Mouse (Mus musculus): Measurements from ENCODE around the gene Frat2.
A peak's percentile ranks its signal among the peaks of the same experiment; 100 is the strongest.

Frat2 gene

GRCm38 (mm10) chr19:41846366-41847090, 1.4 kb downstream of the Frat2 start:
- no peak for DNase-seq (ENCODE audit: low read depth, low spot score)

GRCm38 (mm10) chr19:41844345-41844744, 3.6 kb downstream of the Frat2 start:
- no peak for DNase-seq (ENCODE audit: low read depth, low spot score)

DNA sequence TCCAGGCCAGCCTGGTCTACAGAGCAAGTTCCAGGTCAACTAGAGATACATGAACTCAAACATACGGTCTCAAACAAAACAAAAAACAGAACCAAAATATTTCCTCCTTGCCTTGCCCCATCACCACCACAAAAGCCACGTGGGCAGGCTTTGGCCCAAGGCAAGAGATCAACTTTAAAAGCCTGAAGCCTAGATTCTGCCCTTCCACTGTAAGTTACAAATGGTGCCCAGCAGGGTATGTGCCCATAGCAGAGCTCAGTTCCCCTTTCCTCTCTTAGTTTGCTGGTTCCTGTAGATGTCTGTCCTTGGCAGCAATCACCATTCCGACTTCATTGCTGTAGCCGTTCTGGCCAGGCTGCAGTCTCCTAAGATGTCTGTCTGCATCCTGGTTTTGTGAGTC, 5.2 kb downstream of the Frat2 start:
- no peak for DNase-seq (ENCODE audit: low read depth, low spot score)

GRCm38 (mm10) chr19:41842196-41842595, 5.7 kb downstream of the Frat2 start:
- no peak for DNase-seq (ENCODE audit: low read depth, low spot score)

GRCm38 (mm10) chr19:41841105-41841750, 6.7 kb downstream of the Frat2 start:
- DNase-seq (ENCODE audit: low read depth, low spot score): no peak

GRCm38 (mm10) chr19:41839685-41840084, 8.2 kb downstream of the Frat2 start:
- no peak for DNase-seq (ENCODE audit: low read depth, low spot score)

DNA sequence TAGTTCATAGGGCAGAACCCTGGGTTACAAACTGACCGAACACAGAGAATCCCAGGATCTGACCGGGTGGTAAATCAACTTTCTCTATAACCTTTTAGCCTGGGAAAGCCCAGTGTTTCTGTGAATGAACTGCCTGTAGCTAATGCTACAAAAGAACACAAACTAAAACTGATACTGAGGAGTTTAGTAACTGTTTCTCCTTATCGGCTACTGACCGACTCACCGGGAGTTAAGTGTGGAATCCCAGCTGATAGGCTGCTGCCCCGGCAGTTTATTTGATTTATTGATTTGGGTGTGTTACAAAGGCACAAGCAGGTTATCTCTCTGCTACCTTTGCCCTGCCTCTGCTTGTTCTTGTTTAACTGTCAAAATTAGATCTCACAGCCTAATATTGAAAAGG, 9.1 kb downstream of the Frat2 start:
- no peak for DNase-seq (ENCODE audit: low read depth, low spot score)

GRCm38 (mm10) chr19:41837917-41838261, 10.0 kb downstream of the Frat2 start:
- DNase-seq (ENCODE audit: low read depth, low spot score): no peak

GRCm38 (mm10) chr19:41837194-41837916, 10.6 kb downstream of the Frat2 start:
- no peak for DNase-seq (ENCODE audit: low read depth, low spot score)

DNA sequence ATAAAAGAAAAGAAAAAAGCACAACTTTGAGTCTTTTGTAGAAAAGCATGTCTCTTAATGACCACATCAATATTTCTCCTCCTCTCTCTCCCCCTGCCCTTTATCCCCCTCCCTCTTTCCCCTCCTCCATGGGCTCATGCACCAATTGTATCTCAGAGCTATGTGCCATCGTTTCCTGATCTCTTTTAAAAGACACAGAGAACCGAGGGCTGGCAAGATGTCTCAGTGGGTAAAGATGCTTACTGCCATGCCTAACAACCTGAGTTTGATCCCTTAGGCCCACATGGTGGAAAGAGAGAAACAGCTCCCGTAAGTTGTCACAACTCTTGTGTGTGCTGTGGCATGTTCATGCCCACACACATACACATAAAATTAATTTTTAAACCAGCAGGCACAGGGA, 11.2 kb downstream of the Frat2 start:
- no peak for DNase-seq (ENCODE audit: low read depth, low spot score)

DNA sequence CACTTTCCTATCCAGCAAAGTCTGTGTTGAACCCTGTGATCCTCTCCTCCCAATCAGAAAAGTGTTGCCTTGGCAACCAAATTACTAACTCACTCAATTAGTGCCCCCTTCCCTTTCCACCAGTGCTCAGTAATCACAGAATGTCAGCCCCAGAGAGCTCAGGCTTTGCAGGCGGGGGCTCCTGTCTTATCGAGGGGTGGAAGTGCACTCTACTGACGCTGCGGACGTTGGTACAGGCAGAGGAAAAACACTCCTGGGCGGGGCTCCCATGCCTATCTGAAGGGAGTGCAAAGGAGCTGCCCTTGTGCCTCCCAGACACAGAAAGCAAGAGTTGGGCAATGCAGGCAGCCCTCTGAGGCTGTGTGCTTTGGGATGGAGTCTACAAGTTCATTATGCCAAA, 12.1 kb downstream of the Frat2 start:
- no peak for DNase-seq (ENCODE audit: low read depth, low spot score)

DNA sequence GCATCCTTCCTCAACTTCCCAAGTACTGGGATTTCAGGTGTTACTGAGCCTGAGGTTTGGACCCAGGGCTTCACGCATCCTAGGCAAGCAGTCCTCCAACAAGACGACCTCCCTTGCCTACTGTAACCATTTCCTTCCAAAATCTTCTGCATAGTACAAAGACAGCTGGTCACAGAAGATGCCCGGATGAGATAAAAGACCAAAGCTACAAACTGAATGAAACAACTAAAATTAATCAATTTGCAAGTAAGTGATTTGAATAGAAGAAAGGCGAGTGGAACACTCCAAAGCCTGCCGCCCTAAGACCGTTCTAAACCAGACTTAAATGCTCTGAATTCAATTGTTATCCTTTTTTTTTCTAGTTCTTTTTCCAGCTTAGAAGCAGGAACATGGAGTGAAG, 12.5 kb downstream of the Frat2 start:
- no peak for DNase-seq (ENCODE audit: low read depth, low spot score)

GRCm38 (mm10) chr19:41832501-41833201, 15.3 kb downstream of the Frat2 start:
- DNase-seq (ENCODE audit: low read depth, low spot score): no peak

DNA sequence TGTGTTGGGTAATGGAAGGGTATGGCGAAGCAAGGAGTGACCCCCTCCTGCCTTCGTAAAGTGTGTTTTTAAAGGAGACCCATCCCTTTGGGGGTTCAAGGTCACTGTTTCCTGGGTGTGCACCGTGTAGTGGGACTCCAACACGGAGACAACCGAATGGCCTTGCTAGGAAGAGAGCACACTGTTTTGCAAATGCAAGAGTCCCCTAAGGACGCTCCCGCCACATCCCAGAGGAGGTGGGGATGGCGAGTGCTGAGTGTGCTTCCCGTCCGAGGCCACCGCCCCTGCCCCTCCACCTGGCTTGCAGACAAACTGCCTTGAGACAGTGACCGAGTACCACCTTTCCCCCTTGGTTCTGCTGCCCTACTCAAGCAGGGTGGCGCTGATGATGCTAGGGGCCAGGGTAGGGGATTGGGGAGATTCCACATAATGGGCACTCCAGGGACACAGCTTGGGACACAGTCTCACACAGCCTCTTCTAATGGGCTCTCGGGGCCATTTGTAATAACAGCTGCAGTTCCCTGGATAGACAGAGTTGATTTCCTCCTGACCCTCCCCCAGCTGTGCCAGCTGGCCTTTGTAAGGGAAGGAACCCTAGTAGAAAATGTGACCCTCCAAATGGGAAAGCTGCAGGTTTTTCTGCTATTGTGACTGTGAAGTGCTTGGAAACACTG, 16.1 kb downstream of the Frat2 start:
- no peak for DNase-seq (ENCODE audit: low read depth, low spot score)

DNA sequence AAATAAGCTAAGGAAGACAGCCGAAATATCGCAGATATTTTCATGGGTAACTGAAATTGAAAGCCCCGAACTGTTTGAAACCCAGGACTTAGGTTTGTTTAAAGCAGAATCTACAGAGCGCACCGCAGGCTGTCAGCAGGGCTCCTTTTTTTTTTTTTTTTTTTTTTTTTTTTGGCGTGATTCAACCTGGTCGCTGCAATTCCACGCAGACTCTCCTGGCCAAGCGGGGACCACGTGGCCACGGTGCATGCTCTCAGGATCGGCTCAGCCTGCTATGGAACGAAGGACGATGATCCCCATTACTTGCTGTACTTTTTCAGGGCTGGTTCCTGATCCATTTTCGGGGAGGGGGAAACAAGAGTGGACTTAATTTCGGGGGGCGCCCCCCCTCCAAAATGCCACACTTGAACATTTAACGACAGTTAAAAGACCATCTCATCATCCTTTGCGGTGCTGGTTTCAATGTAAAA, 16.8 kb downstream of the Frat2 start:
- DNase-seq (ENCODE audit: low read depth, low spot score): no peak

DNA sequence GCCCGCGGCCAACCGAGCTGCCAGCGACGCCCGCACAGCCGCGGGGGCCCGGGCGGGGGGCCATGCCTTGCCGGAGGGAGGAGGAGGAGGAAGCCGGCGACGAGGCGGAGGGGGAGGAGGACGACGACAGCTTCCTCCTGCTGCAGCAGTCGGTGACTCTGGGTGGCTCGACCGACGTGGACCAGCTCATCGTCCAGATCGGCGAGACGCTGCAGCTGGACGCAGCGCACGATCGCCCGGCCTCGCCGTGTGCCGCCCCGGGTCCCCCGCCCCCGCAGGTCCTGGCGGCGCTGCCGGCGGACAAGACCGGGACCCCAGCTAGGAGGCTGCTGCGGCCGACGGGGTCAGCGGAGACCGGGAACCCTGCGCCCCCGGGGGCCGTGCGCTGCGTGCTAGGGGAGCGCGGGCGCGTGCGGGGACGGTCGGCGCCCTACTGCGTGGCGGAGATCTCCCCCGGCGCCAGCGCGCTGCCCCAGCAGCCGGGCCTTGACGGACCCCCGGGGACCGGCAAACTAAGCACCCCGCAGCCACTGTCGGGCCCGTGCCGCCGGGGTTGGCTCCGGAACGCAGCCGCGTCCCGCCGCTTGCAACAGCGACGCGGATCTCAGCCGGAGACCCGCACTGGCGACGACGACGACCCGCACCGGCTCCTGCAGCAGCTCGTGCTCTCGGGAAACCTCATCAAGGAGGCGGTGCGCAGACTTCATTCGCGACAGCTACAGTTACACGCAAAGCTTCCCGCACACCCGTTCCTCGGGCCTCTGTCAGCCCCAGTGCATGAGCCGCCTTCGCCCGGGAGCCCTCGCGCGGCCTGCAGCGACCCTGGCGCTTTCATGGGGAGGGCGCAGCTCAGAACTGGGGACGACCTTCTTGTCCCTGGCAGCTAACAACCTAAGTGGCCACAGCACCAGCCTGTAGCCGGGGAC, 17.6 kb downstream of the Frat2 start:
- no peak for DNase-seq (ENCODE audit: low read depth, low spot score)

GRCm38 (mm10) chr19:41829381-41830105, 18.4 kb downstream of the Frat2 start, which contains the start of gene Frat1:
Gene Frat1, plus strand, starts transcription at chr19:41829970.
- peak; percentile 78 for DNase-seq (ENCODE audit: low read depth, low spot score)

GRCm38 (mm10) chr19:41828941-41829340, 19.0 kb downstream of the Frat2 start:
- no peak for DNase-seq (ENCODE audit: low read depth, low spot score)

GRCm38 (mm10) chr19:41826529-41826928, 21.4 kb downstream of the Frat2 start:
- no peak for DNase-seq (ENCODE audit: low read depth, low spot score)

DNA sequence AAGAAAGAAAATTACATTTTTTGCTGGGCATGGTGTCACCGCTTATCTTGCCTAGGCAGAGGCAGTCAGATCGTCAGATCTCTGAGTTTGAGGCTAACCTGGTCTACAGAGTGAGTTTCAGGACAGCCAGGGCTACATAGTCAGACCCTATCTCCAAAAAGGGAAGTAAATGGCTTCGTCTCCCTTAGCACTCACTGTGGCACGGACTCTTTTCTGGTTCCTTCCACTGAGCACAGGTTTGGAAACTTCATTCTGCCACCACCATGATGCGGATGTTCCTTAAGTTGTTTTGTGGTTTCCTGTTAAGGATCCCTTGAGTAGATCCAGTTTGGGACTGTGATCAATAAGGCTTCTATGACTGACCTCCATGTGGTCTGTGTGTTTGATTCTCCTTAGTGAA, 23.0 kb downstream of the Frat2 start:
- no peak for DNase-seq (ENCODE audit: low read depth, low spot score)

Data from WW6 (cell line).